Mouse (Mus musculus): ENCODE results near the gene Ogfod3.

DNA sequence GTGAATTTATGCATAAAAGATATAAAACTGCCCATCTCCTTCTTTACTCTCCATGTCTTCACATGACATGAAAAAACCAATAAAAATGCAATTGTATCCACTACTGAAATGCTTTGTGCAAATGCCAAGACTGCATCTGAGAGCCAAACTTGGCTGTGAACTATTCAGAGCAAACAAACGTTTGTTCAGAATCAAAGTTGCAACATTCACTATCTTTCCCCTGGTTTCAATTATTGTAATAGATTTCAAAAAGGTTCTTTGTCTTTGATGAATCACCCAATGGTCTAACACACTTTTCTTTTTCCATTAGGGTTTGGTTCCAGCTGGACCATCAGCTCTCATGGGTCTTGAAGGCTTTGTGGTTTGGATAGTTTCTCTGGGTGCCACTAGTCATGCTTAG lies 74.9 kb downstream of the Ogfod3 start:
- TF ChIP-seq CTCF (IDR thresholded peaks at IDR 0.05; ENCODE audit: borderline replicate concordance, extremely low read depth, insufficient read depth, insufficient read length) (no peak), POLR2A (IDR thresholded peaks at IDR 0.05; ENCODE audit: borderline replicate concordance, extremely low read depth, insufficient read depth, insufficient read length, poor library complexity, severe bottlenecking) (no peak)
